Mouse (Mus musculus) stomach, adult 2 months (tissue): Measurements from ENCODE around the gene Bcar1. TPM values are rescaled to one million over a fixed set of nuclear protein-coding genes. Genes with fewer than 3 reads are reported as not detected.

Experiments used
- polyA plus RNA-seq: library from polyadenylated mRNA; depleted of rRNA; stranded (reverse); fragments of >200 nt; gene quantifications from 2 replicates; pipeline ENCODE4 v1.2.3, GENCODE M21; 2012; rRNA removed

Gene Bcar1
- polyA plus RNA-seq = 49.4 and 57.8 TPM in 2 replicates

DNA sequence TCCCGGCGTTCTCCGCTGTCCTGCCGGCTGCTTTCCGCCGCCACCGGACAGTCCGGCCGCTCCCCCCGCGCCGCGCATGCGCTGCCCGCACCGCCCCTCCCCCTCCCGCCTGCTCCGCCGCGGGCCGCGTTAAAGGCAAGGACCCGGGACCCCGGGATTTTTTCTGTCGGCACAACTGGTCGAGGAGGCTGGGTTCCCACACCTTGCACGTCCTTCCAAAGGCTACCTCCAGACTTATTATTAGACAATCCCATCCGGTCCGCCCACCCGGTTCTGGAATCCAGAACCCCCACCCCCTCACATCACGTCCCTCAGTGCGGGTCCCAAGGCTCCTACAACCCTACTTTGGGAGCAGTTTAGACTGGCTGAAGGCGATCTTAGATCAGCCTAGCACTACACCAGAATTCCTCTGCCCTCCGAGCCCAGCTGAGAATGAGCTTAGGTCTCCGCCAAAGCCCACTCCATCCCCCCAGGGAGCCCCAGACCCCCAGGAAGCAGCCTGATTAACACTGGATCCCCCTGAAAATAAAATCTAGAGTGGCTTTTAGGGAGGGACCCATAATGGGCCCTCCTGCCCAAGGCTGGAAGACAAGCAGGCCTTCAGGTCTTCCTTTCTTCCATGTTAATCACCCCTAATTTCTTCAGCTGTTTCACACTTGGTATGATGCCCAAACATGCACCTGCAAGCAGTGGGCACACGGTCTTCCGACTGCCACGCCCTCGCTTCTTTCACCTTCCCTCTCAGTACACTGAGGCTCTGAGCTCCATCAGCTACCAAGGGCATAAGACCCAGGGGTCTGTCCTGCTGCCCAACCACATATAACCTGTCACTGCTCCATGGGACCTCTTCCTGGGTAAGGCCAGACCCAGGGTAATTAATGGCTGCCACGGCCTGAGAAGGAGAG, at the start of gene Bcar1:
Gene Bcar1 (minus strand): TSS at position 18 of the 905 bp plus-strand sequence.

DNA sequence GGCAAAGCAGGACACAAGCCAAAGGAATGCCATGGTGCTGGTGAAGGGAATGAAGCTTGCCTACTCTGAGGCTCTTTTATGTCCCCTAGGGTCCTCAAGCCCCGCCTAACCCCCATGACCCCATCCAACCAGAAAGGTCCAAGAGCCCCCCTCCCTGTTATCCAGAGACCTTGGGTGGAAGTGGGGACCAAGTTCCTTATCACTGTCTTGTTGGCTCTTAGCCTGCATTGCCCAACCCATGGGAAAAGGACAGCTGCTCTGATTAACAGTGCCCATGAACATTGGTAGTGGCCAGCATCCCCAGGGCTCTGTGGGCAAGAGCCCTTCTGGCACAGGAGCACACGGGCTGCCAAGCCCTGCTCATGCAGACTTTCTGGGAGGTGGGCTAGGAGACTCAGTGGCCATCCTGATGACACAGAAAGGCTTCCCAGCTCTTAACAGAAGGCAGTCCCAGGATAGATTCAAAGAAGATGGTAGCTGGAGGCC, 52.6 kb downstream of the Bcar1 start, which contains the start of gene Ctrb1:
Gene Ctrb1 (minus strand): TSS at position 51 of the 486 bp plus-strand sequence.

Other genes starting within 250 kb of the Bcar1 start
- gene Wdr59, start 221.7 kb downstream of the Bcar1 start, polyA plus RNA-seq = 1.9 and 2.8 TPM in 2 replicates
- gene Znrf1, start 207.7 kb downstream of the Bcar1 start, polyA plus RNA-seq = 41.7 and 65.5 TPM in 2 replicates
- gene Ldhd, start 113.4 kb downstream of the Bcar1 start, polyA plus RNA-seq = 28.3 and 28.6 TPM in 2 replicates
- gene Zfp1, start 100.4 kb downstream of the Bcar1 start, polyA plus RNA-seq = 1.6 and 2.2 TPM in 2 replicates
- 8.0 and 9.1 TPM in 2 replicates for gene Ctrb1, start 52.8 kb downstream of the Bcar1 start, polyA plus RNA-seq
- gene Cfdp1, start 110.5 kb upstream of the Bcar1 start, polyA plus RNA-seq = 0.32 and 0.55 TPM in 2 replicates
- gene Tmem170, start 132.9 kb upstream of the Bcar1 start, polyA plus RNA-seq = 0.98 and 1.1 TPM in 2 replicates
- gene Chst5, start 166.6 kb upstream of the Bcar1 start, polyA plus RNA-seq = 0.09 and 0.14 TPM in 2 replicates
- gene Tmem231, start 190.1 kb upstream of the Bcar1 start, polyA plus RNA-seq = 1.6 TPM in 2 replicates
- gene Gabarapl2, start 196.9 kb upstream of the Bcar1 start, polyA plus RNA-seq = 4.9 and 5.7 TPM in 2 replicates
- 0.40 and 0.74 TPM in 2 replicates for gene Adat1, start 248.5 kb upstream of the Bcar1 start, polyA plus RNA-seq